In the genomic region with DNA sequence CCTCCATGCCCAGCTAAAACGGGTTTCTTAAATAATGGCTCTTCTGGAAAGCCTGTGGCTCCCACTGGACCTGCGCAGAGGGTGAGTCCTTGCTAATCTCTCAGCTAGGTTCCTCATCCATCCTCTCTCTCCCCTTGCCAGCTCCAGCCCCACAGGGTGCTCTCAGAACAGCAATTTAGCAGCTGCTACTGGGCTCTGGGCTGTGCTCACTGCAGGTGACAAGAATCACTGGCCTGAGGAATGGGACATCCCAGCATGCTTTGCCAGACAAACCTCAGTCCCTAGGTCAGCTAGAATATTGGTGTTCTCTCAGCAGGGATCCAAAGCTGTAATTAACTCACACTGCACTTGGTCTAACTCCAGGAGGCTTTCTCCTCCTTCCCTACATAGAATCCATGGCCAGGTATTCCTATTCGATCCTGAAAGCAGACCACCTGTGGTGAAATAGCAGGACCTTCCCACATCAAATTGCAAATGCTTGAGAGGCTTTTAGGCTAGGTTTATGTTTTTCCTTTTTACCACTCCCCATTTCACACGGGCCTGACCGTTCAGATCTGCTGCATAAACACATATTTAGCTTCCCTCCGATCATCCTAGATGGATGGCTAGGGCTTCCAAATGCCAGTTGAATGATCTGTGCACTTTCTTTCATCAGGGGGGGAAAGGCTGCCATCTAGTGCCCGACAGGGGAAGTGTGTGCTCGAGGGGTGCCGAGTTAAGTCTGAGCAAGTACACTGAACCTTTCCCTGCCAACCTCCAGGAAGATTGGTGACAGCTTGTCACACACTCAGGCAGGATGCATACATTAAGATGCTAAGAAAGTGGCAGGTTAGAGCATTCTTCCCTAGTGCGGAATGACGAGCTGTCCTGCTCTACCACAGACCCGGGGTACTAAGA, we compare ENCODE assay signal across 8 mouse cellular contexts. TPM values are rescaled to one million over a fixed set of nuclear protein-coding genes. Genes with fewer than 3 reads are reported as not detected.
DNase-seq lines count a peak whose midpoint lies in the region; ATAC-seq and TF ChIP-seq lines count a peak whose summit lies in the region.

No protein-coding gene starts in this region.

- peak; percentile 50 to 81 for DNase-seq in adrenal gland, adult (ENCODE audit: inconsistent age in 2 of 2, low spot score in 1 of 2)
- no peak for DNase-seq in adrenal gland, adult 8-10 months
- peak; percentile 78 for DNase-seq in embryo, embryonic 10.5 days (ENCODE audit: low spot score)
- DNase-seq in layer of hippocampus, adult 2 months (ENCODE audit: low spot score in 2 of 2): peak; percentile 66 to 77
- DNase-seq in lung, postnatal 4 days: peak; percentile 52 to 67
- DNase-seq in right cerebral cortex, postnatal 10 days (ENCODE audit: low spot score in 2 of 2): peak; percentile 62 to 77

- H3K27ac ChIP-seq in layer of hippocampus, adult 2 months: no peak overlapping the region

- no peak overlapping the region for H3K4me3 ChIP-seq in layer of hippocampus, adult 2 months

- peak; percentile 97 for TF ChIP-seq CTCF in layer of hippocampus, adult 2 months (conservative IDR thresholded peaks at IDR 0.05)

- peak; percentile 40 for ATAC-seq in activated CD4-positive, CD25-positive, alpha-beta regulatory T cell, adult 4 months
- peak; percentile 86 for ATAC-seq in granulocyte monocyte progenitor cell, adult 5-6 weeks (replicated peaks; ENCODE audit: poor library complexity, severe bottlenecking)

RNA-seq across cellular contexts. Expression of a gene that starts 22.6 kb away (rescaled TPM):
- total RNA-seq in adrenal gland, adult 8-10 months (2022): 100 to 1,000 TPM in 1 of 4 experiments, 10 to 100 TPM in 3; 78.4 to 101 (median 92.9) TPM
- 10 to 100 TPM; 81.9 to 84.1 TPM for polyA plus RNA-seq in activated CD4-positive, CD25-positive, alpha-beta regulatory T cell, adult 4 months (2017; shearing (Covaris generic))
- total RNA-seq in granulocyte monocyte progenitor cell, adult 5-6 weeks (2014; fragmentation: Nextera tagmentation): 18.9 and 26.1 TPM in 2 replicates
- total RNA-seq in granulocyte monocyte progenitor cell, adult 5-6 weeks (2017): 40.7 and 44.8 TPM in 2 replicates
- 10 to 100 TPM; 89.8 to 91.3 TPM for total RNA-seq in layer of hippocampus, adult 2 months (2021)
